Mouse (Mus musculus): ENCODE measurements around the gene Erc2.

Erc2 gene

GRCm38 (mm10) chr14:27945276-27945675, 323.0 kb downstream of the Erc2 start:
- DNase-seq (ENCODE audit: low spot score), result no peak

GRCm38 (mm10) chr14:27946211-27946610, 324.0 kb downstream of the Erc2 start:
- DNase-seq (ENCODE audit: low spot score), result no peak

GRCm38 (mm10) chr14:27948391-27948790, 326.2 kb downstream of the Erc2 start:
- DNase-seq (ENCODE audit: low spot score), result no peak

GRCm38 (mm10) chr14:27953814-27954213, 331.6 kb downstream of the Erc2 start:
- no peak for DNase-seq (ENCODE audit: low spot score)

GRCm38 (mm10) chr14:27956801-27957200, 334.6 kb downstream of the Erc2 start:
- DNase-seq (ENCODE audit: low spot score), result no peak

DNA sequence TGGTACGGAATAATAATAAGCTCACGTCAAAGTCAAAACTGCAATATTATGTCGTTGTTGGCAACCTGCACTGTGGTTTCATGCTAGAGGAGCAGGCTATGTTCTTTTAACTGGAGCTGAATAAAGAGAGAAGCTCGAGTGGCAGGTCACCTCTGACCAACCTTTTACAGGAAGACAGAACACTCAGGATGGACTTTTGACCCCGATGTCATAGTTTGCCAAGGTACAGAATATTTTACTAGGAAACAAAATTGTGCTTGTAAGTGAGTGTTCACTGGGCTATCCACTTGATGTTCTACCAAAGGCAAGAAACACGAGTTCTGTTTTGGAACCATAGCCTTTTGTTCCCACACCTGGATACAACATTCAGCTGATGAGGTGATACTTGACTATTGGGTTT, 351.5 kb downstream of the Erc2 start:
- DNase-seq (ENCODE audit: low spot score), result no peak

GRCm38 (mm10) chr14:27975661-27976060, 353.4 kb downstream of the Erc2 start:
- no peak for DNase-seq (ENCODE audit: low spot score)

DNA sequence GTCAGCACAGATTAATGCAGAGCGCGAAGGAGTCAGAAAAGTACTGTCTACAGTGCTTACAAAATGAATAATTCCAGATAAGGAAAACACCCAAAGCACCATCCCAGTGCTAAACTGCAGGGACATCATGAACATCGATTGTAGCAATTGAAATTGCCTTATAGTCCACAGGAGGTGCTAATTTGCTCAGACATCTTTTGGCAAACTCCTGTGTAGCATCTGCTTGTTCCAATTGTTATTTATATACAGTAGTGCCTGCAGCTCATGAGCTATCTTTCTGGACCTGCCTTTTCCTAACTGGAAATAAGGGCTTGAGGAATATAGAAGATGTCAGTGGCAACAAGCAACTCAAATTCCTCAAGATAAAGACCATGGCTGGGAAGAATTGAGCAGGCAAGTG, 362.5 kb downstream of the Erc2 start:
- DNase-seq (ENCODE audit: low spot score), result no peak

- DNase-seq (ENCODE audit: low spot score), result no peak
Observed at GRCm38 (mm10) chr14:27985201-27985600, 363.0 kb downstream of the Erc2 start.

DNA sequence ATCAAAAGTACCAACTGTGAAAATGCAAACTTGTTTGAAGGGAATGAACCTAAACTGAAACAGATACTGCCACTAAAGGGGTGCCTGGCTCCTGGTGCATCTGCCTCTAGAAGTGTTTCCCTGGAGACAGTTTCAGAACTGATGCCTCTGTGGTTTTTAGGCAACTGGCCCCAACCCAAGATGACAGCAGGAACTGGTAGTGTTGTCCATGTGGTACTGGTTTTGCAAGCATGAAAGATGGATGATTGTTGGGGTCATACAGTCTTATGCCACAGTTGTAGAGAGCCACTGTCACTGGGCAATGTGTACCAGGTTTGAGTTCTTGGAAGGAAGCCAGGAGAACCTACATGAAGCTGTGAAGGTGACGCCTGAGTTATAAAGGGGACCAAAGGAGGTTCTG, 365.2 kb downstream of the Erc2 start:
- DNase-seq (ENCODE audit: low spot score), result no peak

DNA sequence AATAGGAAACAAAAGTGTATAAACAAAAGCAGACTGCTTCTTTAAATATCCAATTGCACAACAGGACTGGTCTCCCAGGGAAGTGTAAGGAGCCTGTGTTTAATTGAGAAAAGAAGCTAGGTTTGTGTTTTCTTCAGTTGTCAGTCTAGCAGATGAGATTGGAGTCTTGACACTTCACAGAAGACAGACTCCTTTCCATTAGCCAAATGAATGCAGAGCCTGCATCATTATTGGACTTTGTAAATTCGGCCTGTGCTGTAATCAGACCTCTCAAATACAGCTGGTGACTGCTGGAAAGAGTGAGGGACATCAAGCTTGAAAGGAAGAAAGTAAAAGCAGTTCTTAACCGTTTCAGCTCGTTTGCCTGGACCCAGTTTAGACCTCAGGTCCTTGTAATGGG, 376.3 kb downstream of the Erc2 start:
- DNase-seq (ENCODE audit: low spot score), result no peak

- DNase-seq (ENCODE audit: low spot score), result no peak
Observed at GRCm38 (mm10) chr14:28004023-28004422, 381.8 kb downstream of the Erc2 start.

- DNase-seq (ENCODE audit: low spot score), result peak; percentile 61
Observed at GRCm38 (mm10) chr14:28010536-28011280, 388.5 kb downstream of the Erc2 start.

DNA sequence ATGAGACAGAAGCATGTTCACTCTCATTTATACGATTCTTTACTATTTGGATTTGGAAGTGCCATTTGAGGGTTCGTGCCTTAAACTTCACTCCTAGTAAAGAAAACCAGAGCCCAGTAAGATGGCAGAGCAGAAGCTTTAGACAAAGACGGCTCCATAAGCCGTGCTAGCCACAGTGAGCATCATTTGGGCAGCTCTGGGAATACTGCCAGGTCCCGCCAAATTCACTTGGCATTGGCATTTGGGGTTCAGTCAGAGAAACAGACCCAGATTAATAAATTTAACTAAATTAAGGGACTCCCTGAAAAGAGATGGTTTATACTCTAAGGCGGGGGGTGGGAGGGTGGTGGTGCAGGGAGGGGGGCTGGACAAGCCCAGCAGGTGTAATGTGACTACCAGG, 401.0 kb downstream of the Erc2 start:
- DNase-seq (ENCODE audit: low spot score), result no peak

DNA sequence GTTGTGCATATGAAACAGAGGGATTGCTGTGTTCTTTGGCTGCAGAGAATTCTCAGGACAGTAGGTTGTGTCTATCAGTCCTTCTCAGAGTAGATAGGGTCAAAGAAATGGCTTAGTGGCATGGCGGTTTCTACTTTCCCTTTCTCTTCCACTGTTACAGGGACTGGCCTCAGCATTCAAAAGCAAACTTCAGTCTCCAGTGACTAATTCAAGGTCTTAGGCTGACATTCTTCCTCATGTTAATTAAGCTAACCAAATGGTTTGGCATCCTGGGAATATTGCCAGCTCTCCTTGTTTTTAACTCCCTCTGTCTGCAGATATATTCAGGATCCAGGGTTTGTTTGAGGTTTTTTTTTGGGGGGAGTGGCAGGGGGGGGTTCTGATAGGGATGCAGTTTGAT, 408.6 kb downstream of the Erc2 start:
- DNase-seq (ENCODE audit: low spot score), result no peak

DNA sequence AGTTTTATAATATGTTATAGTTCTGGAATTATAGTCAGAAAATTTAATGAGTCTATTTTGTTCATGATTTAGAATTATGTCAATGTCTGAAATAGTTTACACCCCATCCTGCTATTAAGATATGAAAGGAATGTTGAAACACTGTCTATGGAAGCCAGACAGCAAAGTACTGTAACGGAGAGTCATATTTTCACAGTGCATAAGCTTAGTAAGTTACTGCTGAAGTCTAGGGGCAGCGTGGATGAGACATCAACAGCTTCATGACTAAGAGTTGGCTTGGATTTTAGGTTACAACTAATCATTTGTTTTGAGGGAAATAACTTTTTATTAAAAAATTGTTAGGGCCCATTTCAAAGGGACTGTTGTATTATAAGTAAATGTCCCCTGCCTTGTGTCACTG, 412.8 kb downstream of the Erc2 start:
- no peak for DNase-seq (ENCODE audit: low spot score)

- no peak for DNase-seq (ENCODE audit: low spot score)
Observed at GRCm38 (mm10) chr14:28043095-28043494, 420.9 kb downstream of the Erc2 start.

DNA sequence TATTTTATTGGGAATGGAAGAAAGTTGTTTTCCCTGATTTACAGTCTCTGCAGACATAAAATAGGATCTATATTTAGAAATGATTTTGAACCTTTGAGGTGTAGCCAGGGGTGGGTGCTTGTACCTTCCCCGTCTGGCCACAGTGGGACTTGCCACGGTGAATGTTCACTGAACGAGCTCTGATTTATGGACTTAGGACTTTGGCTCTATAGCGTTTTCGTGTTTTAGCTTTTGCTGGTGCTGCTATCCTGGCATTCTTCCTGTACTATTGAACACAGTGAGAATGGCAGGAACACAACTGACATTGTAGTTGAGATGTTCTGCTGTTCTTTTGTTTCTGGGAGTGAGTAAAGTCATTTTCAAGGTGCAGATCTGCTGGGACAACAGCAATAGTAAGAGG, 429.4 kb downstream of the Erc2 start:
- no peak for DNase-seq (ENCODE audit: low spot score)

DNA sequence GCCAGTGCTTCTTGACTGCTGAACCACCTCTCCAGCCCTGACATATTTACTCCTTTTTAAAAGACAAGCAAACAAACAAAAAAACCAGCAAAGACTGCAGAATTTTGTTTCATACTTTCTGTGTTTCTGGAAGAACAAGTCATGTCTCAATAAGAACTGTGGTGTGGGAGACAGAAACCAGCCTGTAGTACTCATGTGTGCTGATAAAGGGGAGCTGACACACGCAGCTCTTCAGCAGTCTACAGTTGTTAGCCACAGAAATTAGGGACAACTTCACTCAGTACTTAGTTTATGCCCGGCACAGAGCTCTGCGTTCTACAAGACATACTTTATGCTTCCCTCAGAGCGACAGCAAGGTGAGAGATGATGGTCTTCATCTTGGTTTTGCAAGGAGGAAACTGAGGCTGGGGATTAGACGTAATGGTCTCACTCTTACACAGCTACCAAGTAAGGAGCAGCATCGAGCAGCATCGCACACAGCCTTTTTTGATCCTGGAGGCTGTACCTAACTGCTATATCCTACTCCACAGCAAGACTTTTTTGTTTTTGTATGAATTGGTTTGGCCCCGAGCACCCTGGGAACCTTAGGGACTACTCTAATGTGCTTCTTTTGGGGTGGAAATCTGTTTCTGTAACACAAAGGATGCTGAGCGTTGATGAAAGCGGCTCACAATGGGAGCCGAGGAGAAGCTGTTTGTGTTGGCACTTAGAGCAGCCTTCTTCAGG, 435.1 kb downstream of the Erc2 start:
- no peak for DNase-seq (ENCODE audit: low spot score)

GRCm38 (mm10) chr14:28057885-28058860, 435.9 kb downstream of the Erc2 start:
- peak; percentile 5 for DNase-seq (ENCODE audit: low spot score)

- no peak for DNase-seq (ENCODE audit: low spot score)
Observed at GRCm38 (mm10) chr14:28060891-28061290, 438.7 kb downstream of the Erc2 start.

DNA sequence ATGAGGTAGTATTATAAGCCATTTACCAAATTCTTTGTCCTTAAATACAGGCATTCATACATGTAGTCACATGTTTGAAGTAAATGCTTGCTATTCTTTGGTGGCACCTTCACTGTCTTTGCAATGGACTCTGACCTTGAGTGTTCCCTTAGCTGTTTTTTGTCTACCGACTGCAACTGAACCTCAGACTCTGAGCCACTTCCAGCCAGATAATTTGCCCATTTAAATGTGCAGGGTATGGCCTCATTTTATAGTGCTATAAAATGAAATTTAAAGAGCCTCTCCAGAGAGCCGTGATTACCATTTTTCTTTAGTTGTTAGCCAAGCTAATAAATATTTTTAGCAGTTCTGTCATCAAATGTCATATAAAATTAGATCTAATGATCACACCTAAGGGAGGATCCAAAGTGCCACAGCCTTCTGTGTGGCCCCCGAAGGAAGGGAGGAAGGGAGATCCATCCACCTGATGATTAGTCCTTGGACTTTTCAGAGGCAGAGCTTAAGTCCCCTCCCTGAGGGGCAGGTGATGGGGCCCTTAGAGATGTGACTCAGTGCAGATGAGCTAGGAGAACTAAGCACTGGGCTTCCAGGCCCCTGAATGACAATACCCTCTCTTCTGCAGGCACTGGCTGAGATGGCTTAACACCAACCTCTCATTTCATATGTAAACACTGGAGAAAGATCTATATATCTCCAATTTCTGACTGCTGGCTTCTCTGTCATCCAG, 439.6 kb downstream of the Erc2 start:
- no peak for DNase-seq (ENCODE audit: low spot score)

Measured in ovary, adult 18-20 months (tissue).